Mouse (Mus musculus): ENCODE results near the gene Sertad3. TPM values are rescaled to one million over a fixed set of nuclear protein-coding genes. Genes with fewer than 3 reads are reported as not detected.

Gene Sertad3
- total and polyA plus RNA-seq, 2 experiments from 2014 or later, result 4.9 to 5.5 TPM

GRCm38 (mm10) chr7:27507711-27508647 lies 34.4 kb downstream of the Sertad3 start:
- no peaks in the 10 kb centered on the region for H3K27me3 ChIP-seq (ENCODE audit: insufficient read depth, low read length)
- no peaks in the 10 kb centered on the region for H3K9me3 ChIP-seq (ENCODE audit: low read length)
- H3K4me3 ChIP-seq (ENCODE audit: low read depth, low read length), result peak overlapping the region; percentile 60
- peak; percentile 94 for DNase-seq
- H3K4me1 ChIP-seq (ENCODE audit: insufficient read depth), result no peaks in the 10 kb centered on the region
- peak; percentile 64 for TF ChIP-seq CTCF (IDR thresholded peaks at IDR 0.05; ENCODE audit: low read depth)
- WGBS, result 2% methylated on average over 52 of the region's 54 CpGs
- peak overlapping the region; percentile 62 for H3K4me2 ChIP-seq (ENCODE audit: low read depth)
- peak overlapping the region; percentile 69 for H3K9ac ChIP-seq
- peak overlapping the region; percentile 93 for H3K27ac ChIP-seq (ENCODE audit: low read depth, low read length)
- ATAC-seq, result peak; percentile 91
- H3K36me3 ChIP-seq (ENCODE audit: insufficient read depth), result no peaks in the 10 kb centered on the region

- Histone ChIP-seq H3K36me3 (ENCODE audit: insufficient read depth) (no peaks in the 10 kb centered on the region), H3K4me3 (ENCODE audit: low read depth, low read length) (peak overlapping the region; percentile 60), H3K9ac (no peak overlapping the region), H3K4me2 (ENCODE audit: low read depth) (peak overlapping the region; percentile 62), H3K27me3 (ENCODE audit: insufficient read depth, low read length) (no peaks in the 10 kb centered on the region), H3K27ac (ENCODE audit: low read depth, low read length) (no peak overlapping the region), H3K4me1 (ENCODE audit: insufficient read depth) (no peaks in the 10 kb centered on the region), H3K9me3 (ENCODE audit: low read length) (no peaks in the 10 kb centered on the region)
- peak; percentile 76 for ATAC-seq
- peak; percentile 74 for DNase-seq
- WGBS, result 20% methylated on average over 6 of the region's 6 CpGs
- peak; percentile 80 for TF ChIP-seq CTCF (IDR thresholded peaks at IDR 0.05; ENCODE audit: low read depth)
Measured at GRCm38 (mm10) chr7:27508648-27509005, 35.1 kb downstream of the Sertad3 start.

GRCm38 (mm10) chr7:27510809-27511208 lies 37.2 kb downstream of the Sertad3 start:
- Histone ChIP-seq H3K27me3 (ENCODE audit: insufficient read depth, low read length) (no peaks in the 10 kb centered on the region), H3K4me1 (ENCODE audit: insufficient read depth) (no peaks in the 10 kb centered on the region), H3K9ac (no peak overlapping the region), H3K4me3 (ENCODE audit: low read depth, low read length) (no peak overlapping the region), H3K9me3 (ENCODE audit: low read length) (no peaks in the 10 kb centered on the region), H3K27ac (ENCODE audit: low read depth, low read length) (no peak overlapping the region), H3K4me2 (ENCODE audit: low read depth) (no peak overlapping the region), H3K36me3 (ENCODE audit: insufficient read depth) (no peaks in the 10 kb centered on the region)
- no peak for DNase-seq
- no peak for TF ChIP-seq CTCF (IDR thresholded peaks at IDR 0.05; ENCODE audit: low read depth)
- ATAC-seq, result no peak
- 78% methylated on average over 2 of the region's 2 CpGs for WGBS

- TF ChIP-seq CTCF (IDR thresholded peaks at IDR 0.05; ENCODE audit: low read depth), result no peak
- Histone ChIP-seq H3K27me3 (ENCODE audit: insufficient read depth, low read length) (no peaks in the 10 kb centered on the region), H3K9me3 (ENCODE audit: low read length) (no peaks in the 10 kb centered on the region), H3K4me2 (ENCODE audit: low read depth) (no peak overlapping the region), H3K27ac (ENCODE audit: low read depth, low read length) (no peak overlapping the region), H3K4me3 (ENCODE audit: low read depth, low read length) (no peak overlapping the region), H3K36me3 (ENCODE audit: insufficient read depth) (no peaks in the 10 kb centered on the region), H3K4me1 (ENCODE audit: insufficient read depth) (no peaks in the 10 kb centered on the region), H3K9ac (no peak overlapping the region)
- WGBS, result 80% methylated on average over 9 of the region's 9 CpGs
- DNase-seq (no peak), ATAC-seq (no peak)
Measured at GRCm38 (mm10) chr7:27514961-27515360, 41.4 kb downstream of the Sertad3 start.

GRCm38 (mm10) chr7:27518314-27518713 lies 44.7 kb downstream of the Sertad3 start:
- ATAC-seq (no peak), DNase-seq (no peak)
- H3K9ac ChIP-seq, result no peak overlapping the region
- no peaks in the 10 kb centered on the region for H3K9me3 ChIP-seq (ENCODE audit: low read length)
- H3K27ac ChIP-seq (ENCODE audit: low read depth, low read length), result no peak overlapping the region
- H3K36me3 ChIP-seq (ENCODE audit: insufficient read depth), result no peaks in the 10 kb centered on the region
- no peaks in the 10 kb centered on the region for H3K4me1 ChIP-seq (ENCODE audit: insufficient read depth)
- WGBS, result 90% methylated on average over 9 of the region's 9 CpGs
- TF ChIP-seq CTCF (IDR thresholded peaks at IDR 0.05; ENCODE audit: low read depth), result no peak
- H3K4me2 ChIP-seq (ENCODE audit: low read depth), result no peak overlapping the region
- H3K4me3 ChIP-seq (ENCODE audit: low read depth, low read length), result no peak overlapping the region
- no peaks in the 10 kb centered on the region for H3K27me3 ChIP-seq (ENCODE audit: insufficient read depth, low read length)

GRCm38 (mm10) chr7:27520104-27520503 lies 46.5 kb downstream of the Sertad3 start:
- H3K4me2 ChIP-seq (ENCODE audit: low read depth), result no peak overlapping the region
- H3K27ac ChIP-seq (ENCODE audit: low read depth, low read length), result no peak overlapping the region
- H3K4me3 ChIP-seq (ENCODE audit: low read depth, low read length), result no peak overlapping the region
- H3K9ac ChIP-seq, result no peak overlapping the region
- DNase-seq (no peak), ATAC-seq (no peak)
- no peaks in the 10 kb centered on the region for H3K36me3 ChIP-seq (ENCODE audit: insufficient read depth)
- peak; percentile 32 for TF ChIP-seq CTCF (IDR thresholded peaks at IDR 0.05; ENCODE audit: low read depth)
- no peaks in the 10 kb centered on the region for H3K9me3 ChIP-seq (ENCODE audit: low read length)
- H3K27me3 ChIP-seq (ENCODE audit: insufficient read depth, low read length), result no peaks in the 10 kb centered on the region
- H3K4me1 ChIP-seq (ENCODE audit: insufficient read depth), result no peaks in the 10 kb centered on the region

GRCm38 (mm10) chr7:27520599-27520998 lies 47.0 kb downstream of the Sertad3 start:
- Histone ChIP-seq H3K27me3 (ENCODE audit: insufficient read depth, low read length) (no peaks in the 10 kb centered on the region), H3K4me2 (ENCODE audit: low read depth) (no peak overlapping the region), H3K36me3 (ENCODE audit: insufficient read depth) (no peaks in the 10 kb centered on the region), H3K9me3 (ENCODE audit: low read length) (no peaks in the 10 kb centered on the region), H3K4me3 (ENCODE audit: low read depth, low read length) (no peak overlapping the region), H3K4me1 (ENCODE audit: insufficient read depth) (no peaks in the 10 kb centered on the region), H3K9ac (no peak overlapping the region), H3K27ac (ENCODE audit: low read depth, low read length) (no peak overlapping the region)
- ATAC-seq (no peak), DNase-seq (no peak)
- no peak for TF ChIP-seq CTCF (IDR thresholded peaks at IDR 0.05; ENCODE audit: low read depth)
- 84% methylated on average over 1 of the region's 1 CpGs for WGBS

All from forebrain, postnatal 0 days (tissue).